Mouse (Mus musculus) frontal cortex, postnatal 36 days (tissue): Measurements from ENCODE around the gene Uap1l1.
A peak's percentile ranks its signal among the peaks of the same experiment; 100 is the strongest.

Experiments used
- DNase-seq, 2 experiments: peaks; one replicate each; pipeline ENCODE4 v3.0.0; 2022; ENCODE audit warnings: low spot score in 2 of 2

Uap1l1 gene

DNA sequence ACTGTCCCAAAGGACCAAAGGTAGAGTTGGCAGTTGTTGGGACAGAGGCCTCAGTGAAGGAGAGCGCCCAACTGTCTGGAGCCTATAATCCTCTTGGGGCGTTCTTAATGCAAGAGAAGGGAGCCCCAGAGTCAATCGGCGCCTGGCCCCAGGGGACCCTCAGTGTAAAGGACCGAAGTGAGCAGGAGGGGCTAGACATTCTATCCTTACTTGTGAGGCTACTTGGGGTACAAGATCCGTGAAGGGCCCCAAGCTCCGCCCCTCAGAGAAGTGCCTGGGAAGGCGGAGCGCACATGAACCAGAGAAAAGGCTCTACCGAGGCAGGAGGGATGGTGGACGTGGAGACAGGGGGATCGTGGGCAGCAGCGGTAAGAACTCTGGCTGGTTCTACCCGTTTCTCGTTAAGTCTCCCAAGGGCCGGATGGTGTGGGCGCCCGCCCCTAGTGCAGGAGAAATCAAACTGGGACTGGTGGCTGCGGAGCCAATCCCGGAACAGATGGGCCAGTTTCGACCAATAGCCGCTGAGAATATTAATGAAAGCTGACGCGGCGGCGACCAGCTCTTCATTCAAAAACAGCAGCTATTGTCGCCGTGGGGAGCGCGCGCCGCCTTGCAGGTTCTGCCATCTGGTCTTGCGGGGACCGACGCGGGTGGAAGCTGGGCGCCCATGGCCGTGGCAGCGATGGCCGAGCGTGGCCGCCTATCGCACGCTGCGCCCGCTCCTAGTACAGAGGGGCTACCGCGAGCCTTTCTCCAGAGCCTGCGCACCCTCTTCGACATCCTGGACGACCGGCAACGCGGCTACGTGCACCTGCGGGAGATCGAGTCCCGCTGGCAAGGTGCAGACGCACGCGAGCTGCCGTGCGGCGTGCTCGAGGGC, 6.5 kb upstream of the Uap1l1 start, which contains the start of gene Sapcd2:
TSS of gene Sapcd2 (plus strand) at position 558 of the 880 bp plus-strand sequence.
- peak; percentile 88 to 92 for DNase-seq

DNA sequence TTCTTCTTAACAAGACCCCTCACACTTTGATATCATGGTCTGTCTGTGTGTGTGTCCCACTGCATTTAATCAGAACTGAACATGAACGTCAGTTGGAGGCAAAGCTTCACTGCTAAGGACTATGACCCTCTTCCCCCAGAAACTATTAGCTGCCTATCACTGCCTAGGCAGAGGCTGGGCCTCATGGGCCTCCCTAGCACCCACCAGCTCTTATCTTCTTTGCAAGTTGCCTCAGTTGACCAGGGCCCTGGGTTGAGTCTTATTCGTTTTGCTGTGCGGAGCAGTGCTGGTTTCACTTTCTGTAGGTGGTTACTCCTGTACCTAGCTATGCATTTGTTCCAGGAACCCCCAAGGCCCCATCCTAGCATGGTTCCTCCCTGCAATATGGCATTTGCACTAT, 4.5 kb upstream of the Uap1l1 start:
- DNase-seq, result no peak

DNA sequence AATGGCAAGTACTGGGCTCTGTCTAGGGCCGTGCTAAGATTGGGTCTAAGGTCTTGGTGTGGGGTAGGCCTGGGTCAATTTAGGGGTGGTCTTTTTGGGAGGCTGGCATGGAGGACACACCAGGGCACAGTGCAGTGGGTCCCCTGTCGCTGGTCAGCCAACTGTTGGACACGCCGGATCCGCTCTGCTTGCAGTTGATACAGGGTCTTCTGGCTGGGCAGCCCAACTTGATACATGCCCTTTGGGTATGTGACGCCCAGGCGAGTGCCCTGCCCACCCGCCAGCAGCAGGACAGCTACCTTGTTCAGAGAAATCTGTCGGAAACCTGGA, 756 bp downstream of the Uap1l1 start:
- no peak for DNase-seq

DNA sequence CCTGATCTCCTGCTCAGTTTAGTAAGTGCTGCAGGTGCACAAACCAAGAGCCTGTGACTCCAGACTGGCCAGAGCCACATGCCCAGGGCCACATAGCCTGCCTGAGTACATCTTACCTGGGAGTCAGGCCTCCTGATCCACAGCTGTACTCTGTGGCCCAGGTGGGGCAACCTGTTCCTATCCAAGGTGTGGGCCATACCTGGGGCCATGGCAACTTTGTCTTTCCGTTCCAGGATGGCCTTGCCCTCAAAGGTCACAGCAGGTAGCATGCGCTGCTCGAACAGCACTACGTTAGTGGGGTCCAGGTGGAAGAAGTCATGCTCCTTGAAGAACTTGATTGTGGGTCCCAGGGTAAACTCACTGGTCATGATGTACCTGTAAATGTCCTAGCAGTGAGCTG, 1.2 kb downstream of the Uap1l1 start:
- no peak for DNase-seq

DNA sequence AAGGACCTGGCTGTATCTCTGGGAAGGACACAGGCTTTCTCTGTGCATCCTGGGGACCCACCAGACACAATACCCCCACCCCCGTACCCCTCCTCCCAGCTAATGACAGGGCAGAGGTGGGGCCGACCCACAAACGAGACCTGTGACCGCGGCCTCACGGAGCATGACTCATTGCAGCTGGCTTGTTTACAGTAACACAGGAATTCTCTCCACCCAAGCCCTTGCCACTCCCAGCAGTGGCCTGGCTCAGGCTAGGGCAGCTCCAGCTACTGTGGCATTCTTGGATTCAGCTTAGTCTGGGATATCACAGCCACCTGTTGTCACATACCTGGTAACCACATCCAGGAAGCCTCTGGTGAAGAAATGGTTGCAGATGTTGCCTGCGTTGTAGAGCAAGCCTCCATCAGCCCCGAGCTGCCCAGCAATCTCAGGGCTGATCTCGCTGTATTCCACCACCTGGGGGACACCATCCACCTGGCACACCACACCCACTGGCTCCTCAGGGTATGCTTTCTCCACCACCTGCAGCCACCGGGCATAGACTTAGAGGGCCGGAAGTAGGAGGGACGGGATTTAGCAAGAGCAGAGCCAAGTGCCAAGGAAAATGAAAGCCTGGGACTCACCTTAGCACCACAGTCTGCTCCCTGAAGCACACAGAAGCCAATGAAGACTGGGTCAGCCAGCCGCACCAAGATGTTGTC, 1.9 kb downstream of the Uap1l1 start:
- no peak for DNase-seq

DNA sequence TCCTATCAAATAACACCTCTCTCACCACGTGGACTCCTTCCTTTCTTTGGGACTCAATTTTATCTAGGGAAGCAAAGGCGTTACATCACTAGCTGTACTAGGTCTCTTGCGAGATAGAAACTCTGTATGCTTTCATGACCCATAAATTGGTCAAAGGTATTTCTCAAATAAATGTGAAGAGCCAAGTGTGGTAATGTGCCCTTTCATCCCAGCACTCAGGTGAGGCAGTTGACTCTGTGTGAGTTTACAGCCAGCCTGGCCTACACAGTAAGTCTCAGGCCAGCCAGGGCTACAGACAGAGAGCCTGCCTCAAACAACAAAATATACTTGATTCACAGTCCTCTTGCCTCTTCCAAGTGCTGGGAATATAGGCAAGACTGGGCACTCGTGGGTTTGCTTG, 5.6 kb downstream of the Uap1l1 start:
- no peak for DNase-seq

DNA sequence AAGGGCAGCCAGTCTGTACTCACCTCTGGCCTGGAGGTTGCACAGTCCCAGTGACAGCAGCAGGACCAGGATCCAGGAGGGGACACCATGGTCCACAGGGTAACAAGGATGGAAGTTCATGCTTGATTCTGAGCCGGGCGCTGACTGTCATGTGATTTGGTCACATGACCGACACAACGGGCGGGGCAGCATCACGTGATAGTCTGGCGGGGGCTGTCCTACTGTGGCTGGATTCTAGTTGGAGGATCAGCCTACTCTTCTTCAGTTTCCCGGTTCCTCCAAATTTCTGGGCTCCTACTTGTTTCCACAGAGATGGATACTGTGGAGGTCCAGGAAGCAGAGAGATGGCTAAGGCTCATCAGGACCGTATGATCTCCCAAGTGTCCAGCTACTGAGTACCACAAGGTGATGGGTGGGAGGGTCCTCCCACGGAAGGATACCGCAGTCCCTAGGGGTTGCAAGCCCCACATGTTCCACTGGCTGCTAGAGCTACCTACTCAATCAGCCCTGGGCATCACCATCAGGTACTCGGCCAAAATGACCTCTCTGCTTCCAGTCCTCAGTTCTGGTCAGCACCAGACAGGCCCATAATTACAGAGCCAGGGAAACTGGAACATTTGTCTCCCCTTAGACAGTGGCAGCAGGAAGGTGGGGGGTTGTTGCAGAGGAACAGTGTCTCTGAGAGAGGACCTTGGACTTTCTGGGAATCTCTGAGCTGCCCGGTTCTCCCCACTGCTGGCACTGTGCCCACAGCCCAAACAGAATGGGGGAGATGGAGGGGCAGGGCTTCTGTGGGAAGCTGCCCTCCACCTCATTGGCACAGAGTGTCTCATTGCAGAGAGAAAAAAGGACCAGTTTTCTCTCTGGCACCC, 9.0 kb downstream of the Uap1l1 start, which contains the start of gene Dpp7:
TSS of gene Dpp7 (minus strand) at position 152 of the 872 bp plus-strand sequence.
- DNase-seq, result peak; percentile 81 to 88

DNA sequence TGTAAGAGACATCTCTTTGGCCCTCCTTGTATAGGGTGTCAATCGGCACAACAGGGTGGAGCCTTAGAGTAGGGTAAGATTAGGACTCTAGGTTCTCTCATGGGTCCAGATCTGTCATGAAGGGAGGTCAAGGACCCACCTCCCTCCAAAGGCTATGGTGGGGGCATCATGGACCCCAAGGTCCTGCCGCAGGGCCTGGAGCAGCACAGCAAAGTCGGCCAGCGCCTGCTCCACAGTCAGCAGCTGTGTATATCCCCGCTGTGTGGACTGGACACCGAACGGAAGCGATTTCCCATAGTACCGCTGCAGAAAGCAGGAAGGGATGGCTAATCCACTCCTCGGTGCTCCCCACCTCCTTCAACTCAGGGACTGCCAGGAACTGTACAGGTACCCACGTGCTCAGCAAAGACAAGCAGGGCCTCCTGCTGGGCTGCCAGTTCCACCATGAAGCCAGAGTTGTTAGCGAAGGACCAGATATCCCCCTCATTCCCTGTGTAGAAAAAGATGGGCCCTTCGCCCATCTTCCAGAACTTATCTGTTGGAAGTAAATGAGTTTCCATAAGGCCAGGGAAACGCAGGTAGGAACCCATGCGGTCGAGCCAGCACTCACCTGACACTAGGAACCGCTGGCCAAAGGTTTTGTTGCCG, 9.9 kb downstream of the Uap1l1 start:
- DNase-seq, result no peak

DNA sequence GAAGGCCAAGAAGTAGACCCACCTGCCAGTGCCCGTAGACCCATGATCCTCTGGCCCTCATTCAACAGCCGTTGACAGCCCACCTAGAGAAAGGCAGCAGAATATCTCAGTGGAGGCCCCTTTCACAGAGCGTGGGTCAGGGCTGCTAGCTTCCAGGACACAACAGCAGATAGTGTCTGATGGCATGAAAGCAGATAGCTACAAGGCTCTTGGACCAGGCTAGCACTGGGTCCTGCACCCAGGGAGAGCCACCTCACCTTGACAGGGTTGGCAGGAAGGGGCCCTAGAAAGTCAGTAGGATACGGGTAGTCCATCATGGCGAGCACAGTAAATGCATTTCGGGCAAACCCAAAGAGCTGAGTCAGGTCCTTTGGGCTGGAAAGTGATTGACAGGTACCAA, 11.3 kb downstream of the Uap1l1 start:
- DNase-seq, result no peak

DNA sequence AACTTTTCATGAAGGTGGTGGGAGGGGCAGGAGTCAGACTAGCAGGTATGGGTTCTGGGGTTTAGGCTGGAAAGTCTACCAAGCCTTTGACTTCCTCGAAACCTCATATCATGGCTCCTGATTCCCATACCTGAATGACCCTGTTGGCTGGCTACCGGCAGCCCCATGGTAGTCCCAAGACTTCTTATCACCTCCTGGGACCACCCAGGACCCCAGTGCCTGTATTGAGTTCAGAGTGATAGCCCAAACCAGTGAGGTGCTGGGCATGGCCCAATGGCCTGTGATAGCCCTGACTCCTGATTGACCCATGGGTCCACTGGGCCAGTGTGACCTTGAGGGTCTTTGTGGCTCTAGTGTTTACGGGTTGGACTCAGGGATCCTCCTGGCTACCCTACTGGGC, 14.8 kb downstream of the Uap1l1 start:
- no peak for DNase-seq

DNA sequence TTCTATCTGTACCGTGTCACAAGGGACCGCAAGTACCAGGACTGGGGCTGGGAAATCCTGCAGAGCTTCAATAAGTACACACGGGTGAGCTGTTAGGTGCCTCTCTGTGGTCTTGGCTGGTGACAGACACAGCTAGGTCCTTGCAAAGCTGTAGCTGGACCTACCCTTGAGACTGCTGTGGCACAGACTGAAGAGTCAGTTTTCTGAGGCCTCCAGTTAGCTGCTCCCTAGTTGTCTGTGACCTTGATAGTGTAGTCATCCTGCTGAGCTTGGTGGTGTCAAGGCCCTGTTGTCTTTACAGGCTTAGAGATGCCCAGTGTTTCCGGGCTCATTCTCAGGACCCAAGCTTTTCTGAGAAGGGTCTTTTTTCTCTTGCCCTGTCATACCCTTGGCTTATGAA, 16.0 kb downstream of the Uap1l1 start:
- no peak for DNase-seq

DNA sequence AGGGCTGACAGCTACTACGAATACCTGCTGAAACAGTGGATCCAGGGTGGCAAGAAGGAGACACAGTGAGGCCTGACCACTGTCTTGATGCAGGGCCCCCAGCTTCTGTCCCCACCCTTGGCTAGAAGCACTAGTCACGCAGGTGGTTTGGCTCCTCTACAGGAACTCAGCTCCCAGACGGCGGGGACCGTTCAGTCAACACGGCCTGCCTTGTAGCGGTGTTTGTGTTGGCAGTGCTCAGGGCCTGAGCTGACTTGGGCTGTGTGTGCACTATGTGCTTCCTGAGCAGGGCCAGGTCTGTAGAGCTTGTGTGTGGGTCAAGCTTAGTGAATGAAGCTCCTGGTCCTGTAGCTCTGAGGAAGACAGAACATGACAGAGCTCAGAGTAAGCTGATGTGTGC, 17.3 kb downstream of the Uap1l1 start:
- DNase-seq, result no peak

DNA sequence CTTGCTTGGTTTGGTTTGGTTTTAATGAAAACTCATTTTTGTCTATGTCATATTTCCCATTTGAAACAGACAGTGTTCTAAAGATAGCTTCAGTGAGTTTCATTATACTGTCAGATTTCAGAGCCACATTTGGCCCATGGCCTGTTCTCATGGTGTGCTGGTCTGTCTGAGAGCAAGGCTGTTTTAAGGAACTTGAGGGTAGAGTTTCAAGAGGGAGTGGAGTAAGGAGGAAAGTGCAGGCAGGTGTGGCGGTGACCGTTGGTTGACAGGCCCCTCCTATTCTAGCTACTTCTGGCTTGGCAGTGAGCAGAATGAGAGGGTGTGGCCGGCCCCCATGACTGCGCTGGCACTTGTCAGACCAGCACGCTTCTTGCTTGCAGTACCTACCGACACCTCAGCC, 27.2 kb downstream of the Uap1l1 start:
- no peak for DNase-seq

DNA sequence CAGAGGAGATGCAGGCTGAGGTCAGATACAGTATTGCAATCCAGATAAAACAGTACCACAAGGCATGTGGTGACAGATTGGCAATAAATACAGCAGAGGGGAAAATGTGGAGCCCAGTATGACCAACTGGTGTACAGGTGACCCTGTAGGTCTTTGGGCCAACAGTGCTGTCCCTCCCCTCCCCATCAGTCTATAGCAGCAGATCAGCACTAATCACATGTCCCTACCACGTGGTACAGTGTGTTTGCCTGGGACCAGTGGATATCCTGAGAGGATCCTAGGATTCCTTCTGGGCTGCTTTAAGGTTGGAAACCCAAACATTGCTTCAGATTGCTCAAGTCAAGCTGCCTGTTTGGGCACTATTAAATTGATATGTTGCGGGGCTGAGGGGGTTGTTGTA, 31.9 kb downstream of the Uap1l1 start:
- no peak for DNase-seq

DNA sequence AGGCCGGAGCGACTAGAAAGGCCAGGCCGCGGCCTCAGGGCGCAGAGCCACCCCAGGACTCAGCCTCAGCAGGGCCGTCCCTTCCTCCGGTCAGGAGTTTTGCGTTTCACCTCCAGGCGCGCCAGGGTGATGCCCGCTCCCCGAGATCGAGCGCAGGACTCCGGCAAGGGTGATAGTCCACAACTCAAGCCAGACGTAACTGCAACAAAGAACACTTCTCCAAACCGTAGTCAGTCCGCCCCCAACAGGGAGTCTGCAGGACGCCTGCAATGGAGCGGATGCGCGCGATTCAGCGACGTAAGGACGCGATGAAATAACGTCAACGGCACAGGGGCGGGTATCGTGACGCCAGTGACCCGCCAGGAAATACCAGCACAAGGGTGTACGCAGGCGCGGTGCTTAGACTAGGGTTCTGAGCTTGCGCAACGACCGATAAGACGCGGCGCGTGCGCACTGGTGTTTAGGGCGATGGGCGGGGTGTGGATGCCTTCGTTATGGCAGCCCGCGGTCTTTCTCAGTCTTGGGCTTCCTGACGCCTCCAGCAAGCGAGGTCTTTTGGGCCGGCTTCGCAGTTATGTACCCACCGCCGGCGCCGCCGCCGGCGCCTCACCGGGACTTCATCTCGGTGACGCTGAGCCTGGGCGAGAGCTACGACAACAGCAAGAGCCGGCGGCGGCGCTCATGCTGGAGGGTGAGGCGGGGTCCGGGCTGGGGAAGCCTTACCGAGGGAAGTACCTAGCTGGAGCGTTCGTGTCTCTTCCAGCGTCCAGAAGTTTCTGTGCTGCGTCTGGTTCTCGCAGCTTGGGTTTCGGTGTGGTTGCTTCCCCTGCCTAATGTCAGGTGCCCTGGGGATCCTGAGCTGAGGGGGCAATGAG, 33.0 kb downstream of the Uap1l1 start, which contains the start of gene Man1b1:
TSS of gene Man1b1 (plus strand) at position 53 of the 875 bp plus-strand sequence.
- DNase-seq, result peak; percentile 100

DNA sequence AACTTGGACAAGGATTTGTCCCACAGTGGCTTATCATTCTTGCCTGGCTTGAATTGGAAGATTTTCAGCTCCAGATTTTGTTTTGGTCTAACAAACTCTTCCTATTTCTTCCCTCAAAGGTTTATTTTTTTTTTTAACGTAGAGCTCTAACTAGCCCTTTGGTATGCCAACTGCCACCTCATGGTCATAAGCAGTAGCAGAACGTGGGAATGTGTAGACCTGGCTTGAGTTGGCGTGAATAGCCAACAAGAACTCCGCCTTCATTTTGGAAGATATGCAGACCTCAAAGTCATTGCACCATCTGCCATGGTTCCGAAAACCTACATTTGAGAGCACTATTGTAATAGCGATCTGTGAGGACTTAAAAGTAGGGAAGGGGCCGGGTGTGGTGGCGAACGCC, 34.0 kb downstream of the Uap1l1 start:
- no peak for DNase-seq

DNA sequence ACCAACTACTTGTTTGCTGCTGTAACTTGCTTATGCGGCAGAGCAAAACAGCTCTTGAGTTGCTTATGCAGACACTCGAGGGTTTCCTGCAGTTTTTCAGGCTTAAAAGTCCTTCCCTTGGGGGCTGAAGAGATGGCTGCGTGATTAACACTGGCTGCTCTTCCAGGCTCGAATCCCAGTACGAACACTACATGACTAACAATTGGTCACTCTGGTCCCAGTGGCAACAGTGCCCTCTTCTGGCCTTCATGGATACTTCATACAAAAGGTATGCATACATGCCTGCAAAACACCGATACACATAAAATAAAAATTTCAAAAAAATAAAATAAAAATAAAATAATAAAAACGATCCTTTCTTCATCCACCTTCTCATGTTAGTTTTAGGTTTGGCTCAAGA, 37.0 kb downstream of the Uap1l1 start:
- no peak for DNase-seq

DNA sequence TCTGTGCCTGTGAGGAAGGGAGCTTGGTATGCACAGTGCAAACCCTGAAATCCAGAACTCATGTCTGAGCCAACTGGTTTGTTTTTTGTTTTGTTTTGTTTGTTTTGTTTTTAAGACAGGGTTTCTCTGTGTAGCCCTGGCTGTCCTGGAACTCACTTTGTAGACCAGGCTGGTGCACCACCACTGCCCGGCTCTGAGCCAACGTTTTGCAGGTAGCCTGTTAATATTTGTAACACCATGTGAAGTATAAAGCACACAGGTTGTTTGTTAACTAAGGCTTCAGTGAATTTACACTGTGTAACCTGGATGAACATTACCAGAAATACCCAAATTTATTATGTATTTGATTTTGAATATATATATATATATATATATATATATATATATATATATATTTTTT, 39.4 kb downstream of the Uap1l1 start:
- no peak for DNase-seq

DNA sequence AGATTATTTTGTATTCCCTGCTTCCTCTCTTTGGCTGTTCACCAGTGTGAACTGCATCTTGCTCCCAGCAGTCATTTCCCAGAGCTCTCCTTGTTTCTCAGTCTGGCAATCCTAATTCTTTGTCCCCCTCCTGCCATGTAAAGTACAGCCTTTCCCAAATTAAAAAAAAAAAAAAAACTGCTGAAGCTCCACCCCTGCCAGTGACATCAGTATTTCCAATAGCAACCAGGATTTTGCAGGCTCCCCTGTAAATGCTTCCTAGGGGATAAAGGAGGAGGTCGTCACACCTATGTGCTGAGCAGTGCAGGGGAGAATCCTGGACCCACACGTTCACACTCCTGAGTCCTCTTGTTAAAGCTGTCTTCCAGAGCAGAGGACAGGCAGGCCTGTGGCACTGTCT, 45.4 kb downstream of the Uap1l1 start:
- DNase-seq, result no peak

DNA sequence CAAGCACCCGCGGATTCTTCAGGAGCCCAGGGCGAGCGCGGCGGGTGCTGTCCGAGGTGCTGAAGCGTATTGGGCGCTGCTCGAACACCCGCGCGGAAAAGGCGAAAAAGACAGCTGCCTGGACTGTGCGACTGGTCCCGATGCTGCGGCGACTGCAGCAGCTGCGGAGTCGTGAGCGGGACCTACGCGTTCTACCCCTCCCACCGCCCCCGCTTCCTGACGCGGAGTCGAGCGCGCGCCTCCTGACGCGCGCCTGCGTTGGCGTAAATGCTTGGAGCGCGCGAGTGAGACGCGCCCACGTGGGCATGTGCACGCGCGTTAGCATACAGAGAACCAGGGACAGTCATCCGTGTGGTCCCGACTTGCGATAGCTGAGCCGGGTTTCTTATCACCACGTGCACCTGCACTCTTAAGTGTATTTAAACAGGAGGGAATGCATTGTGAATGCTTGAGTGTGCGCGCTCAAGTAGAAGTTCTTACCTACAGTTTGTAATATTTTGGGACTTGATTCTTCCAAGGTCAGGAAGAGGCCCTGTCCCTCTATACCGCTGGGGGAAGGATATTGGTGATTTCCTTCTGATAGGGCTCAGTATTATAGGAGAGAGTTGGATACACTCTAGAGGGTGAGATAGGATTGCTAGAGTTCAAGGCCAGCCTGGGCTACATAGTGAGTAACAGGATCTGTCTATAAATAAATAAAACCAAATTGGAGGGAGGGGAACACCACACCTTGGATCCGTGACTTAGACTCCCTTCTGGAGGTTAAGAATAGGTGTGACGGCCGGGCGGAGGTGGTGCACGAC, 46.3 kb downstream of the Uap1l1 start, which contains the start of gene Grin1:
TSS of gene Grin1 (minus strand) at position 217 of the 803 bp plus-strand sequence.
- DNase-seq, result peak; percentile 84 to 94
